Mouse (Mus musculus): ENCODE data around the gene Hbp1. TPM values are rescaled to one million over a fixed set of nuclear protein-coding genes. Genes with fewer than 3 reads are reported as not detected.

The Hbp1 gene
- polyA plus RNA-seq, 1 experiment, result 37.0 TPM

GRCm38 (mm10) chr12:31965517-31966212 lies 15.3 kb upstream of the Hbp1 start:
- TF ChIP-seq USF1 (IDR thresholded peaks at IDR 0.05; ENCODE audit: low read depth), result no peak
- TF ChIP-seq MYOD1 (IDR thresholded peaks at IDR 0.05; ENCODE audit: control insufficient read depth in 1 of 3, insufficient read length in 2 of 3, low read depth in 2 of 3), result peak in 1 of 3 experiments; percentile 24
- Histone ChIP-seq H3K4me3 (no peak overlapping the region), H3K4me2 (ENCODE audit: low read depth) (no peak overlapping the region), H3K79me2 (ENCODE audit: control insufficient read depth, insufficient read depth) (no peaks in the 10 kb centered on the region), H3K27me3 (ENCODE audit: control insufficient read depth, insufficient read depth, insufficient read length) (no peaks in the 10 kb centered on the region), H3ac (ENCODE audit: control insufficient read depth, insufficient read length) (no peak overlapping the region), H3K36me3 (ENCODE audit: control insufficient read depth, insufficient read depth) (no peaks in the 10 kb centered on the region)

DNA sequence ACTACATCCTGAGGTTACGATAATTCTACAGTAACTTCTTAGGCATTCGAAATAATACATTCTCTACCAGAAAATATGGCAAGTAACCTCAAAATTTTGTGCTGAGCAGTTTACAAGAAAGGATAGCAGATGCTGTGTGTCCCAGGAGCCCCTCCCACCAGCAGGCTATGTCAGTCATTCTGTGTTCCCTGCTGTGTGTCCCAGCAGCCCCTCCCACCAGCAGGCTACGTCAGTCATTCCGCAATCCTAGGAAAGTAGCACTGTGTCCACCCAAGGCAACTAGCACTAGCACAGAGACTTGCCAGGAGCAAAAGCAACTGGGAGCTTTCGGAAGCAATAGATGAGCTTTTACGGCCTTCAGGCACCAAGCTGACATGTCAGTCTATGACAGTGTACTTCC lies 13.7 kb upstream of the Hbp1 start:
- Histone ChIP-seq H3K4me2 (ENCODE audit: low read depth) (no peak overlapping the region), H3K4me3 (no peak overlapping the region), H3K36me3 (ENCODE audit: control insufficient read depth, insufficient read depth) (peaks cover 5% of the 10 kb centered on the region), H3ac (ENCODE audit: control insufficient read depth, insufficient read length) (no peak overlapping the region), H3K79me2 (ENCODE audit: control insufficient read depth, insufficient read depth) (no peaks in the 10 kb centered on the region), H3K27me3 (ENCODE audit: control insufficient read depth, insufficient read depth, insufficient read length) (no peaks in the 10 kb centered on the region)
- peak in 2 of 3 experiments; percentile 73 to 74 for TF ChIP-seq MYOD1 (IDR thresholded peaks at IDR 0.05; ENCODE audit: control insufficient read depth in 1 of 3, insufficient read length in 2 of 3, low read depth in 2 of 3)
- no peak for TF ChIP-seq TCF3 (IDR thresholded peaks at IDR 0.05; ENCODE audit: insufficient read length, low read depth)

DNA sequence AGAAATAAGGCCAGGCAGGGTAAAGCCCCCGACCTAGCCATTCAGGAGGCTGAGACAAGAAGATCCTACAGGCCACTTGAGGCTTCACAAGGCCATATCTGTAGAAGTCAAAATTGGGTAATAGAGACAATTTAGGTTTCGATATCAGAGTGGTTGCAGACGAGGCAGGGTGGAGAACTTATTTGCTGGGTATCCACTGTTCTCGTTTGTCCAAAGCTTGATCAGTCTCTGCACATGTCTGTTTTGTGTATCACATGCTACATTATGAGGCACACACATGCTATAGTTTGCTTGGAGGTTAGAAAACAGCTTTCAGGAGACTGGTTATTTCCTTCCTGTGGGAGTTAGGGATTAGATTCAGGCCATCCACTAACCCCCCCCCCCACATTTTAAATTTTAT lies 5.5 kb upstream of the Hbp1 start:
- H3K36me3 ChIP-seq (ENCODE audit: control insufficient read depth, insufficient read depth), result peaks cover 5% of the 10 kb centered on the region
- H3K79me2 ChIP-seq (ENCODE audit: control insufficient read depth, insufficient read depth), result no peaks in the 10 kb centered on the region
- no peak overlapping the region for H3K4me3 ChIP-seq
- H3K4me2 ChIP-seq (ENCODE audit: low read depth), result no peak overlapping the region
- H3K27me3 ChIP-seq (ENCODE audit: control insufficient read depth, insufficient read depth, insufficient read length), result no peaks in the 10 kb centered on the region
- TF ChIP-seq TCF12 (IDR thresholded peaks at IDR 0.05; ENCODE audit: insufficient read depth, poor library complexity, severe bottlenecking) (no peak), REST (IDR thresholded peaks at IDR 0.05; ENCODE audit: insufficient read depth, insufficient read length) (no peak), POLR2AphosphoS2 (IDR thresholded peaks at IDR 0.05; ENCODE audit: insufficient read length, low read depth) (no peak), TCF3 (IDR thresholded peaks at IDR 0.05; ENCODE audit: insufficient read length, low read depth) (no peak), SRF (IDR thresholded peaks at IDR 0.05; ENCODE audit: control insufficient read depth, insufficient read length, low read depth) (no peak), MYOD1 (IDR thresholded peaks at IDR 0.05; ENCODE audit: control insufficient read depth in 1 of 3, insufficient read length in 2 of 3, low read depth in 2 of 3) (no peak), USF1 (IDR thresholded peaks at IDR 0.05; ENCODE audit: low read depth) (no peak), POLR2A (IDR thresholded peaks at IDR 0.05; ENCODE audit: insufficient read length, low read depth) (no peak), E2F4 (IDR thresholded peaks at IDR 0.05; ENCODE audit: insufficient read depth) (no peak), CEBPB (IDR thresholded peaks at IDR 0.05; ENCODE audit: insufficient read depth, poor library complexity, severe bottlenecking) (no peak), MAX (IDR thresholded peaks at IDR 0.05; ENCODE audit: low read depth) (no peak)
- no peak overlapping the region for H3ac ChIP-seq (ENCODE audit: control insufficient read depth, insufficient read length)

GRCm38 (mm10) chr12:31950659-31951031 lies 310 bp upstream of the Hbp1 start:
- Histone ChIP-seq H3K36me3 (ENCODE audit: control insufficient read depth, insufficient read depth) (no peaks in the 10 kb centered on the region), H3K79me2 (ENCODE audit: control insufficient read depth, insufficient read depth) (peaks cover 34% of the 10 kb centered on the region), H3K27me3 (ENCODE audit: control insufficient read depth, insufficient read depth, insufficient read length) (no peaks in the 10 kb centered on the region), H3ac (ENCODE audit: control insufficient read depth, insufficient read length) (peak overlapping the region; percentile 97), H3K4me3 (peak overlapping the region; percentile 51), H3K4me2 (ENCODE audit: low read depth) (peak overlapping the region; percentile 83)
- TF ChIP-seq CEBPB (IDR thresholded peaks at IDR 0.05; ENCODE audit: insufficient read depth, poor library complexity, severe bottlenecking), result no peak
- TF ChIP-seq MYOG (IDR thresholded peaks at IDR 0.05; ENCODE audit: control insufficient read depth in 1 of 3, insufficient read depth in 1 of 3, insufficient read length in 2 of 3, low read depth in 2 of 3), result no peak
- no peak for TF ChIP-seq MYOD1 (IDR thresholded peaks at IDR 0.05; ENCODE audit: control insufficient read depth in 1 of 3, insufficient read length in 2 of 3, low read depth in 2 of 3)
- no peak for TF ChIP-seq USF1 (IDR thresholded peaks at IDR 0.05; ENCODE audit: low read depth)
- no peak for TF ChIP-seq TCF3 (IDR thresholded peaks at IDR 0.05; ENCODE audit: insufficient read length, low read depth)
- TF ChIP-seq POLR2AphosphoS2 (IDR thresholded peaks at IDR 0.05; ENCODE audit: insufficient read length, low read depth), result peak; percentile 8
- peak; percentile 25 for TF ChIP-seq POLR2A (IDR thresholded peaks at IDR 0.05; ENCODE audit: insufficient read length, low read depth)
- TF ChIP-seq TCF12 (IDR thresholded peaks at IDR 0.05; ENCODE audit: insufficient read depth, poor library complexity, severe bottlenecking), result no peak
- no peak for TF ChIP-seq MAX (IDR thresholded peaks at IDR 0.05; ENCODE audit: low read depth)

DNA sequence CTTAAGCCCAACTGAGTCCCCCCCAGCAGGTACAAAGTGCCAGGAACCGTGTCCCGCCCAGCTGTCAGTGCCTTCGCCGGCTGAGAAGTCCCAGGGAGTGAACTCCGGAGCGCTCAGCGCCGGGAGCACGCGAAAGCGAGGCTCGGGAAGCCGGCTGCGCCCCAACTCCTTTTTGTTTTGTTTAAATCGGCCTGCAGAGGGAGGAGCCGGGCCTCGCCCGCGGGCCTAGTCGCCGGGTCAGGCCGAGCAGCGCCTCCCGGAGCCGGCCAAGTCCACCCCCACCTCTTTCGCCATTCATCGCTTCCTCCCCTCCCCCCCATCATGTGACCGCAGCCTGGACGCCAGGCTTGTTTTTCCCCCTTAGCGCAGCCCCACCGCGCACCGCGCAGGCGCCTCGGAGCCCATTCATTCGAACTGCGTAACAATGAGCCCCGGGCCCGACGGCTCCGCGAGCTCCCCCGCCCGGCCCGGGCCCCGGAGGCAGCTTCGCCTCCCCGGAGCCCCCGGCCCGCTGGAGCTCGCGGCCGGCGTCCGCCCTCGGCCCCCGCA lies 1.1 kb downstream of the Hbp1 start:
- Histone ChIP-seq H3K4me2 (ENCODE audit: low read depth) (peak overlapping the region; percentile 78), H3K27me3 (ENCODE audit: control insufficient read depth, insufficient read depth, insufficient read length) (no peaks in the 10 kb centered on the region), H3ac (ENCODE audit: control insufficient read depth, insufficient read length) (peak overlapping the region; percentile 97), H3K79me2 (ENCODE audit: control insufficient read depth, insufficient read depth) (peaks cover 46% of the 10 kb centered on the region), H3K36me3 (ENCODE audit: control insufficient read depth, insufficient read depth) (no peaks in the 10 kb centered on the region), H3K4me3 (peak overlapping the region; percentile 51)
- TF ChIP-seq MAX (IDR thresholded peaks at IDR 0.05; ENCODE audit: low read depth) (no peak), POLR2A (IDR thresholded peaks at IDR 0.05; ENCODE audit: insufficient read length, low read depth) (peak; percentile 45), MYOD1 (IDR thresholded peaks at IDR 0.05; ENCODE audit: control insufficient read depth in 1 of 3, insufficient read length in 2 of 3, low read depth in 2 of 3) (peak in 1 of 3 experiments; percentile 27), E2F4 (IDR thresholded peaks at IDR 0.05; ENCODE audit: insufficient read depth) (no peak), SRF (IDR thresholded peaks at IDR 0.05; ENCODE audit: control insufficient read depth, insufficient read length, low read depth) (no peak), USF1 (IDR thresholded peaks at IDR 0.05; ENCODE audit: low read depth) (peak; percentile 91), POLR2AphosphoS2 (IDR thresholded peaks at IDR 0.05; ENCODE audit: insufficient read length, low read depth) (peak; percentile 54), REST (IDR thresholded peaks at IDR 0.05; ENCODE audit: insufficient read depth, insufficient read length) (no peak), TCF12 (IDR thresholded peaks at IDR 0.05; ENCODE audit: insufficient read depth, poor library complexity, severe bottlenecking) (no peak), TCF3 (IDR thresholded peaks at IDR 0.05; ENCODE audit: insufficient read length, low read depth) (no peak), CEBPB (IDR thresholded peaks at IDR 0.05; ENCODE audit: insufficient read depth, poor library complexity, severe bottlenecking) (0 out of 2 replicates have a peak, but pooled peaks have one; percentile 41), MYOG (IDR thresholded peaks at IDR 0.05; ENCODE audit: control insufficient read depth in 1 of 3, insufficient read depth in 1 of 3, insufficient read length in 2 of 3, low read depth in 2 of 3) (no peak)
